Mouse (Mus musculus) lung, postnatal 25 days (tissue): ENCODE data around the gene Fancc.

ENCODE experiments used
- DNase-seq: peaks from one replicate; pipeline ENCODE4 v3.0.0; 2022; ENCODE audit warnings: low spot score

The Fancc gene

GRCm38 (mm10) chr13:63496646-63497582, at the start of gene Fancc:
Gene Fancc, minus strand, starts transcription at chr13:63497278.
- DNase-seq, result no peak

- no peak for DNase-seq
Measured at GRCm38 (mm10) chr13:63545291-63545690, 48.2 kb upstream of the Fancc start.

- DNase-seq, result no peak
Measured at GRCm38 (mm10) chr13:63544967-63545253, 47.8 kb upstream of the Fancc start.

GRCm38 (mm10) chr13:63544119-63544966, 47.3 kb upstream of the Fancc start:
- DNase-seq, result no peak

GRCm38 (mm10) chr13:63543459-63543858, 46.4 kb upstream of the Fancc start:
- DNase-seq, result no peak

GRCm38 (mm10) chr13:63542796-63543384, 45.8 kb upstream of the Fancc start:
- DNase-seq, result no peak

- no peak for DNase-seq
Measured at GRCm38 (mm10) chr13:63541510-63541909, 44.4 kb upstream of the Fancc start.

- no peak for DNase-seq
Measured at GRCm38 (mm10) chr13:63540584-63540983, 43.5 kb upstream of the Fancc start.

GRCm38 (mm10) chr13:63534981-63535380, 37.9 kb upstream of the Fancc start:
- DNase-seq, result peak; percentile 58

- DNase-seq, result no peak
Measured at GRCm38 (mm10) chr13:63530857-63531256, 33.8 kb upstream of the Fancc start.

GRCm38 (mm10) chr13:63530371-63530764, 33.3 kb upstream of the Fancc start:
- no peak for DNase-seq

GRCm38 (mm10) chr13:63529602-63530370, 32.7 kb upstream of the Fancc start:
- DNase-seq, result no peak

- no peak for DNase-seq
Measured at GRCm38 (mm10) chr13:63528852-63529251, 31.8 kb upstream of the Fancc start.

GRCm38 (mm10) chr13:63528164-63528675, 31.1 kb upstream of the Fancc start:
- DNase-seq, result no peak

GRCm38 (mm10) chr13:63525571-63526197, 28.6 kb upstream of the Fancc start:
- DNase-seq, result no peak

- no peak for DNase-seq
Measured at GRCm38 (mm10) chr13:63524608-63525570, 27.8 kb upstream of the Fancc start.

GRCm38 (mm10) chr13:63524061-63524460, 27.0 kb upstream of the Fancc start:
- DNase-seq, result no peak

- no peak for DNase-seq
Measured at GRCm38 (mm10) chr13:63522832-63523231, 25.8 kb upstream of the Fancc start.

- no peak for DNase-seq
Measured at GRCm38 (mm10) chr13:63520110-63520509, 23.0 kb upstream of the Fancc start.

- no peak for DNase-seq
Measured at GRCm38 (mm10) chr13:63516535-63516934, 19.5 kb upstream of the Fancc start.
